In genomic region chrX:57706683-57707308, GRCm38 (mm10) we compare ENCODE assay signal across 21 mouse cellular contexts.
DNase-seq lines count a peak whose midpoint lies in the region; ATAC-seq lines count a peak whose summit lies in the region.
"Had no signal": no experiment of that assay in that cellular context is flagged by ENCODE, and none has a peak within 500 bp of the region (broad histone marks: within the 10 kb centered on the region; RNA-seq: fewer than 3 reads in every experiment).

No protein-coding gene starts in this region.

- ATAC-seq in monocyte, adult 5-6 weeks (replicated peaks; ENCODE audit: insufficient number of reproducible peaks, low FRiP score, low TSS enrichment, poor library complexity, severe bottlenecking) = no peak
- ATAC-seq: forebrain, postnatal 0 days; hindbrain, postnatal 0 days; intestine, embryonic 16.5 days had no signal

- peak; percentile 24 for DNase-seq in adrenal gland, adult 8-10 months
- no peak for DNase-seq in adrenal gland, postnatal 4 days (ENCODE audit: low spot score in 2 of 2)
- peak; percentile 1 to 2 for DNase-seq in lung, adult 18-20 months
- no peak for DNase-seq in lung, postnatal 14 days
- peak; percentile 2 to 6 for DNase-seq in monocyte, adult 2 months (ENCODE audit: low read depth in 1 of 2, low spot score in 2 of 2)
- no peak for DNase-seq in embryo, embryonic 10.5 days (ENCODE audit: low spot score)
- no peak for DNase-seq in layer of hippocampus, postnatal 36 days
- DNase-seq: cerebellum, adult 8-10 months; cerebellum, postnatal 36 days; forebrain, postnatal 0 days; gastrocnemius, postnatal 14 days; heart, adult 18-20 months; heart, postnatal 10 days; kidney, adult 9 months; kidney, postnatal 14 days; lung, postnatal 10 days; right cerebral cortex, adult 18-20 months; thymus, postnatal 25 days had no signal

Comparison
In these comparisons a context has a peak if more than half of its experiments do, and no peak if none do; other contexts are left out.
1. DNase-seq: peak in adrenal gland, adult 8-10 months (single experiment), lung, adult 18-20 months (2 of 2) and monocyte, adult 2 months (2 of 2); none in adrenal gland, postnatal 4 days (0 of 2), lung, postnatal 14 days (single experiment), embryo, embryonic 10.5 days (single experiment) and layer of hippocampus, postnatal 36 days (0 of 2).